Mouse (Mus musculus): Measurements from ENCODE around the gene Lrrc3c. TPM values are rescaled to one million over a fixed set of nuclear protein-coding genes. Genes with fewer than 3 reads are reported as not detected.
A peak's percentile ranks its signal among the peaks of the same experiment; 100 is the strongest.

Gene Lrrc3c
- total RNA-seq (2021), result not detected
- long read RNA-seq, experiment 1, result 0 reads
- long read RNA-seq, experiment 2, result 0 reads

DNA sequence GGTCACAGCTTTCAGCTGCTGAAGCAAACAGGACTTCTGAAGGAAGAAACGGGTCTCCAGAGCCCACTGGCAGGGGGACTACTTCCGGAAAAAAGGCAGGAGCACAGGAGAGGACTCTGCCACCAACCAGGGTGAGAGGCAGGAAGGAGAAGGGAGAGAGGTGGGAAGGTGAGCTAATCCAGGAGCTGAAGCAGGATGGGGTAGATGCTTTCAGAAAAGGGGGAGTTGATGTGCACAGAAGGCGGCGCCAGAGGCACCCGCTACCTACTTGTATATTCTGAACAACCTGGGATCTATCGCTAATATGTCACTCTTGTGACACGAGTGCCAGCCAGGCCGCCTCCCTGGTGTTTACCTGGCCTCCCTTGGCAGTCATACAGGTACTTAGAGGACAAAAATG lies at the start of gene Lrrc3c:
Gene Lrrc3c (plus strand): TSS at position 301 of the 400 bp plus-strand sequence.
- no peak for DNase-seq
- intact Hi-C loops (cut with DNase I), result loop anchor here (5.0 kb wide), 1 partner anchor 141 kb away; no protein-coding TSS in a partner anchor

DNA sequence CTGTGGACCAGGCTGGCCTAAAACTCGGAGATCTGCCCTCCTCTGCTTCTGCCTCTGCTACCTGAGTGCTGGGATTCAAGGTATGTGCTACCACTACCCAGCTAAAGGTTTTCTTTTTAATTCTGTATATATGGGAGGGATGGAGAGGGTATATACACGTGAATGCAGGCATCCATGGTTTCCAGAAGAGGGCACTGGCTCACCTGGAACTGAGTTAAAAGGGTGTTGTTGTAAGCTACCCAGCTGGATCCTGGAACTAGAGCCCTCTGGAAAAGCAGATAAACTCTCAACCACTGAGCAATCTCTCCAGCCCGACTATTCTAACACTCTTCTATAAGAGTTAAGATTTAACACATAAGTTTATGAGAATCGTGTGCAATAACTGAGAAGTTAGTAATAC lies 48.7 kb upstream of the Lrrc3c start:
- DNase-seq, result no peak
- intact Hi-C loops (cut with DNase I), result no loop called here

DNA sequence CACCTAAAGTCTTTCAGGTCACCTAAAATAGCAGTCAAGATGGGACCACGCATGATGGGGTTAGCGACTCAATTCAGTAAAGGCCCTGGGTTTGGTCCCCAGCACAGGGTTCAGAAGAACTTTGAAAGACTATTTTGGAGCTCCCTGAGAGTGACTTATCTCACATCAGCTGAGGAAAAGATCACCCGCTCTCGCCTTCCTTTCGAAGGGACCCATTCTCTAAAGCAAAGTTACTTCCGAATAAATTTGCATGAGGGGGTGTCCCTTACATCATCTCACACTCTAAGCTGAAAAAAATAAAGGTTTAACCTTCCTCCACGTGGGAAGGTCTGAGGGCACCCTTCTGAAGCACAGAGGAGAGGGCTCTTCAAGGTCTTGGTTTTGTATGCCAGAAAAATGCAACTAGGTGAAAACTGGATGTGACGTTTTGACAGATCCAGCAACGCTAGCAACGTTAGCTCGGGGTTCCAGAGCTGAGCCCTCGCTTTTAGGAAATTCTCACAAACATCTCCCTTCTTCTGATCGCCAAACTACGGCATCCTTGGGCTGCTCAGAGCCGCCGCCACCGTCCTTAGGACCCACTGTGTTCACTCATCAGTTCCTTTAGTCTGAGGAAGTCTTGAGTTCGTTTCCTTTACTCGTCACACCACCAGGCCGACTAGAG lies 47.6 kb upstream of the Lrrc3c start:
- DNase-seq, result no peak
- intact Hi-C loops (cut with DNase I), result no loop called here

DNA sequence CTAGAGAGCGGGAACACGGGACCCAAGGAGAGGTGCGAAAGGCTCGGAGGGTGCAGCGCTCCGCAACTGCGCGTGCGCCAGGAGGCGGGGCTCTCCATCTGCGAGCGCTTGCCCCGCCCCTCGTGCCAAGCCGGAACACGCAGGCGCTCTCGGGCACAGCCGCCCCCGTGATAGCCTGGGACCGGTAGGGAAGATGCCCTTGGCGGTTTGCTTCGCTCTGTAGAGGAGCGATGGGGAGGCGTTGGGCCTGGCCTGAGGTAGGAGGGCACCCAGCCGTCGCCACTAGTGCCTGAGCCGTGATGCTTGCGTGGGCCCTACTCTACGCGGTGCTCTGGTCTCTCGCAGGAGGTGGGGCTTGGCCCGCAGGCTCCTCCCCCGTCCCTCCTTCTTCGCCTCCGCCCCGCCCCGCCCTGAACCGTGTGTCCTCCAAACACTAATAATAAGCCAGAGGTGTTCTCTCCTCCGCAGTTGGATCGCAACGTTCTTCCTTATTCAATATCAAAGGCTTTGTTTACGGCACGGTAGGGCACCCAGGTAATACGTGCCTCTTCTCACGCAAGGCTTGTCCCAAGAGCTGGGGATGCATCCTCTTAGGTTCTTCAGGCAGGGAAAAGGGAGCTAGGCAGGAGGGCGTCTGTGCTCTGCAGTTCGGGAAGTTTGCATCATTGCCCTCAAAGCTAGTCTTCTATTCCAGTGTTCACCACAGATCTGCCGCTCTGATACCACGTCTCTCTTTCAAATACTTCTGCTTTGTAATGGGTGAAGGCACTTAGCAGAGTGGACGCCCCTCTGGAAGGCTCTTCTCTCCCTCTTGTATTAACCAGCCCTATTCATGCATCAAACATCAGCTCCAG lies 46.9 kb upstream of the Lrrc3c start, which contains the start of gene Zpbp2:
Gene Zpbp2 (plus strand): TSS at position 123 of the 854 bp plus-strand sequence.
- peak; percentile 90 to 91 for DNase-seq
- intact Hi-C loops (cut with DNase I), result no loop called here

DNA sequence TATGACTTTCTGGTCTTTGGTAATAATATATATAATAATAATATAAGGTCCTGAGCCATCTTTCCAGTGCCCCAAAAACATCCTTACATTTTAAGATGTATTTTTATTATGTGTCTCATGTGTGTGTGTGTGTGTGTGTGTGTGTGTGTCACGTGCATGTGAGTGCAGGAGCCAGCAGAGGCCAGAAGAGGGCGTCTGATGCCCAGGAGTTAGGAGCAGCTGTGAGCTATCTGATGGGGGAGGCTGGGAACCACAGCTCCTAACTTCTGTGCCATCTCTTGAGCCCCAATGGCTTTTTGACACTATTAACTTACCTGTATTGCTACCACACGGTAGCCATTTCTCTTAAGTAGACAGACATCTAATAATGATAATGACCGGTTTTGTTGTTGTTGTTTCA lies 44.1 kb upstream of the Lrrc3c start:
- DNase-seq, result no peak
- intact Hi-C loops (cut with DNase I), result no loop called here

DNA sequence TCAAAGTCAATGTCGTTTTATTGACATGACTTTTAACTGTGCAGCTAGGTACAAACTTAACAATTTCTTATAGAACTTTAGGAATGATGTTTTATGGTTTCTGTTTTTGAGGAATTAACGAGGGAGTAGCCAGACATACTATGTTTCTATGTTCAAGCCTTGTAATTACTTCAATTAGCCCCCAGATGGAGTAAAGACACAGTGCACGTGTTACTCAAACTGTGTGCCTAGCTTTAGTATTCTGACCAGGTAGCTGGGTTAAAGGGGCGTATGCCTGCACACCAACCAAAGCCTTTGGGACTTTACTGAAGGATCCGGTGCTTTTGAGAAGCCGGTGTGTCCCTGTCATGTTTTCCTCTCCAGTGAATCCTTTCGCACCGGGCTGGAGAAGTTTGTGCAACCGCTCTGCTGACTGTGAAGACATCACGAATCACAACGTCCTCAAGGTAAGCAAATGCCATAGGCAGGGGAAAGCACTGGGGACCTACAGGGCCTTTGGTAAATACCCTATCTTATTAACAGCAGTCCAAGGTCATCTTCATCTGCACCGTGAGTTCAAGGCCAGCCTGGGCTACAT lies 42.9 kb upstream of the Lrrc3c start:
- intact Hi-C loops (cut with DNase I), result loop anchor here (1.0 kb wide), 1 partner anchor 41 kb away; no protein-coding TSS in a partner anchor
- DNase-seq, result no peak

DNA sequence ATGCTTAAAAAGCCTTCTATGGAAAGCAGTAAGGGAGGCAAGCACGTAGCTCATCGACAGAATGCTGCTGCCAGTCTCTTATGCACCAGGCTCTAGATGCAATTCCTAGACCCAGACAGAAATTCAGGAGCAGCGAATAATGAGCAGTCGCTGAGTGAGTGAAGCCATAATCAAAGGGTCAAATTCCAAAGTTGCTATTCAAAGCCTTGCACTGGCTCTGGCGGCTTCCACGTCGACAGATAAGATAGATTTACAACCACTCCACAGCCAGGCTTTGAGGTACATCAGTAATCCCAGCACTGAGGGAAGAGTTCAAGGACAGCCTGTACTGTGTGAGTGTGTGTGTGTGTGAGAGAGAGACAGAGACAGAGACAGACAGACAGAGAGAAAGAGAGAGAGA lies 37.1 kb upstream of the Lrrc3c start:
- intact Hi-C loops (cut with DNase I), result no loop called here
- DNase-seq, result no peak

DNA sequence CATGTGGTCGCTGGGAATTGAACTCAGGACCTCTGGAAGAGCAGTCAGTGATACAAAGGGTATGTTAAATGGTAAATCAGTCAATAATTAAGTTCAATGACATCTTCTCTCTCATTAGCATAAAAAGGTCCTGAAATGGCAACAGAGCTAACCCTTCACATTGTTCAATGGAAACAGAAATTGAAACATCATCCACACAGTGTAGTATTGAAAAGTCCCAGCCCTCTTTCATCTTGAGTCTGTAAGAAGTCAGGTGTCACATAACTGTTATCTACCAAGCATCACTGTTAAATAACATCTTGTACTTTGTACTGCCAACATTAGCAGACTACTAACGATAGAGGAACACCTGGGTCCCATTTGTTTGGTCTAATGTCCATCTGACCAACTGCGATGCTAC lies 35.1 kb upstream of the Lrrc3c start:
- no peak for DNase-seq
- intact Hi-C loops (cut with DNase I), result no loop called here

DNA sequence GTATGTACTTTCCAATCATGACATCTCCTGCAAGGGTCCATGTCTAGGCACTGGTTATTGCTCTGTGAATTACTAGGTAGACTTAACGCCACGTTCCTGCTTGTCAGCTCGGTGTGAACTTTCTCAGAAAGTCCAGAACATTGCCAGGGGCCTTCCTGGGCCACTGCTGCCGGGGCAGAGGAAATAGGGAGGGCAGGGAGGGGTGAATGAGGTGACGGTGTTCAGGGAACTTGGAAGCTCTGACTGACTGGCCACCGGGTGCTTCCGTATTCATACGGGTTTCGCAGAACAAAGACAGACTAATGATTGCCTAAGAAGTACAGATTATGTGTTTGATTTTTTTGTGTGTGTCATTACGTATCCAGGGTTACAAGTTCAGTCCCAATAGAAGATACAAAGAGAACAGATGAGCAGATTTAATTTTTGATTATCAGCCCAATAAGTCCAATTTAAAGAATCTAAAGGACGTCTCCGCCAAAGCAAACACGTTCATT lies 34.1 kb upstream of the Lrrc3c start:
- DNase-seq, result no peak
- intact Hi-C loops (cut with DNase I), result no loop called here

DNA sequence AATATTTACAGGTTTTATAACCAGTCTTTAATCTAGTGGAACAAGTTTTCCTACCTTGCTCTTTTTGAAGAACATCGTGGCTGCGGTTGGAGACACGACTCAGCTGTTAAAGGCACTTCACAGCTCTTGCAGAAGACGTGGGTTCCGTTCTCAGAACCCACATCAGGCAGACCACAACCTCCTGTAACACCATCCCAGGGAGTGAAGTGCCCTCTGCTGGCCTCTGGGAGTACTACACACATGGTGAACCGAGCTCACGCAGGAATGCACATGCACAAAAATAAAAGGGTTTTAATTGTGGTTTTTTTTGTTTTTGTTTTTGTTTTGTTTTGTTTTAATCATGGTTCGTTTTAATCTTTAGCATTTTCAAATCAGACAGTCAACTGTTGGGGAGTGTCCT lies 29.8 kb upstream of the Lrrc3c start:
- intact Hi-C loops (cut with DNase I), result no loop called here
- no peak for DNase-seq

DNA sequence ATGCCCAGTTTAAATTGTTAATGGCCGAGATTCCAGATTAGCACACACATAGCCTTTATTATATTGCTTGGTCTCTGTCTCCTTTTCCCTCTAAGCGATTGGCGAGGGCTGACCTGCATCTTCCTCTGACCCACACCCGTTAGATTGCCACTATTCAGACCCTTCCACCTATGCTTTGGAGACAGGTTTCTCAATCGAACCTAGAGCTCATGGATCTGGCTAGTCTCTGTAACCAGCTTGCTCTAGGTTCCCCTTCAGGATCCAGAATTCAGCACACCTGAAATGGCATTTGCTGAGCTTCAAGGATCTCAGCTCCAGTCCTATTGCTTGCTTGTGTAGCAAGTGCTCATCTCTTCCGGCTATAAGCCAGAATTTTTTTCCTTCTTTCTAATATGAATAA lies 28.6 kb upstream of the Lrrc3c start:
- intact Hi-C loops (cut with DNase I), result no loop called here
- no peak for DNase-seq

DNA sequence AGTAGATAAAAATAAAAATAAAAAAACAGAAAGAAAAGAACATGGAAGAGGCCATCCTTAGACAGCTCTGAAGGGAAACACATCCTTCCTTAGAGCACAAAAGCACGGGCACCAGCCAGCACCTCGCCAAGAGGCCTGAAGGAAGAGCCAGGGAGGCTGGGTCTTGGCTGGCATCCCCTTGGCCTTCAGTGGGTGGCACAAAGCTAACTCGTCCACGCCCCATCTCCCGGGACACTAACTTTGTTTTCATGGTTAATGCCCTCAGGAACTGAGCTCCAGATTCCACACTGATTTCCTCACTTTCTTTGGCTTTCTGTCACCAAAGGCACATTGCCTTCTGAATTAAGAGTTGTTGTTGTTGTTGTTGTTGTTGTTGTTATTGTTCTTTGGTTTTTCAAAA lies 20.3 kb upstream of the Lrrc3c start:
- intact Hi-C loops (cut with DNase I), result no loop called here
- DNase-seq, result no peak

DNA sequence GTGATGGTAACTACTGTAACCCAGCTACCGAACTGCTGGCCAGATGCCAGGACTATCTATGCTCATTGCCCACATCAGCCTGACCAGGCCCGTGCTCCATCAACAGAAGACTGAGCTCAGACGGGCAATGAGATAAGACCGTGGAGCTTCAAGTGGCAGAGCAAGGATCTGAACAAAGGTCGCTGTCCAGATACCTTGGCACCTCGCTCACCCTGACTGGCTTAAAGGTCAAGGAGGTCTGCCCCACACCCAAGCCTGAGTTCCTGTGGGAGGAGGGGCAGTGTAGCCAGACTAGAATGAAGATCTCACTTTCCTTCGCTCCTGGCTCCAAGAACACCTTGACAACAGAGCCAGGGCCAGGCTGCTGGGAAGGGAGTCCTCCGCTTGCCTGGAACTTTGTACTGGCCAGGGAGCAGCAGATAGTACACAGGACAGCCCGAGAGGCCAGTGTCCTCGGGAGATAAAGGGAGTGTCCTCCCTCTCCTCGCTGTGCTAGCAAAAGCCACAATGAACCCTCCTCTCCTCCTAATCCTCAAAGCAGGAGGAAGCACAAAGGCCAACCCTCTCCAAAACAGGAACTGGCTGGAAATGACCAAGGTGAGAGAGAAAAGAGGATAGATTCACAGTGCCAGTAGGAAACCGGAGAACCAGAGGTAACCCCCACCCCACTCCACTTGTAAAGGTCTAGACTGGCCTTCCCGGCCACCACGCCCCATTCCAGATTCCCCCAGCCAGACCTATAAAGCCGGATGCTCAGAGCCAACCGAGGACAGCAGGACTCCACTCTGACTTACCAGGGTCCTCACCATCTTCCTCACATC lies 17.6 kb upstream of the Lrrc3c start:
- intact Hi-C loops (cut with DNase I), result no loop called here
- DNase-seq, result no peak

DNA sequence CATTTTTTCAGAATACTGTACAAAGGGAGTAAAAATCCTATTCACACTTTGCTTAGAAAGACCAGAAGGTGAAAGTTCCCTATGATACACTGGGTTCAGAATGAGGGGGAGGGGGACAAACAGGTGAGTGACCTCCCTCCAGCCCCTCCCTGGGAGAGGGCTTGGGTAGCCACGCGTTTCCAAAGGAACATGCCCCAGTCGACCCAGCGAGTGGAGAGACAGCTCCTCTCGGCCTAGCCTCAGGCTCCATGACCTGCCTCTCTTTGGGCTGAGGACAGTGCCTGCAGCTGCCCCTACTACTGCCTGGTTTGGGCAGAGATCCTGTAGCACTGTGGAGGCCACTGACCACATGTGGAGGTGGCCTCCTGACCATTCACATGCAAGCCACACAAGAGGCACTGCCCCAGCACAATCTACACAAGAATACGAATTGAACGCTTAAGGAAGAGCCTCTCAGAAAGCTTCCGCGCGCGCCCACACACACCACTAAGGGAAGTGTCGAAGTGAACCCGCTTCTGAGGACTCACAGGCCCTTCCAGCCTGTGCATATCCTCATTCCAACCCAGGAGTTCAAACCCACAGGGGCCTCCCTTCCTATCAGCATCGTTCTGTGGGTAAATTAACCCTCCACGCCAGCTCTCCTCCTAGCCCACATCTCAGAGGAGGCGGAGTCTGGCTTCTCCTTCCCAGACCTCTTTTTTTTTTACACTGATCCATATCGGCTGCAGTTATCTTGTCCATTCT lies 16.6 kb upstream of the Lrrc3c start:
- no peak for DNase-seq
- intact Hi-C loops (cut with DNase I), result no loop called here

DNA sequence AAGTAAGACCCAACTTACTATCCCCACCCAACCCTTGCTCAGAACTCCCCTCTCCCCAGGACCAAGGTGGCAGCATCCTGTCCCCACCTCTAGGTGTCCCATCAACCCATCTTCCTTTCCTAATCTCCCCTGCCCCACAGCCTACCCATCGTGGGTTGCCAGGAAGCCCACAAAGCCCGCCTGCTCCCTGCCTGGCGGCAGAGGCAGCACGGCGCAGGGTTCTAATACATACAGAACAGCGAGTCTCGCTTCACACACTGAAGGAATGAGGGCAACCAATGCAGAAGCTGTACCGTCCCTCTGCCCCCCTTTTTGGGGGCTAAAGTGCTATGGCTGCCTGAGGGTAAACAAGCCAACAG lies 16.1 kb upstream of the Lrrc3c start:
- DNase-seq, result no peak
- intact Hi-C loops (cut with DNase I), result no loop called here

DNA sequence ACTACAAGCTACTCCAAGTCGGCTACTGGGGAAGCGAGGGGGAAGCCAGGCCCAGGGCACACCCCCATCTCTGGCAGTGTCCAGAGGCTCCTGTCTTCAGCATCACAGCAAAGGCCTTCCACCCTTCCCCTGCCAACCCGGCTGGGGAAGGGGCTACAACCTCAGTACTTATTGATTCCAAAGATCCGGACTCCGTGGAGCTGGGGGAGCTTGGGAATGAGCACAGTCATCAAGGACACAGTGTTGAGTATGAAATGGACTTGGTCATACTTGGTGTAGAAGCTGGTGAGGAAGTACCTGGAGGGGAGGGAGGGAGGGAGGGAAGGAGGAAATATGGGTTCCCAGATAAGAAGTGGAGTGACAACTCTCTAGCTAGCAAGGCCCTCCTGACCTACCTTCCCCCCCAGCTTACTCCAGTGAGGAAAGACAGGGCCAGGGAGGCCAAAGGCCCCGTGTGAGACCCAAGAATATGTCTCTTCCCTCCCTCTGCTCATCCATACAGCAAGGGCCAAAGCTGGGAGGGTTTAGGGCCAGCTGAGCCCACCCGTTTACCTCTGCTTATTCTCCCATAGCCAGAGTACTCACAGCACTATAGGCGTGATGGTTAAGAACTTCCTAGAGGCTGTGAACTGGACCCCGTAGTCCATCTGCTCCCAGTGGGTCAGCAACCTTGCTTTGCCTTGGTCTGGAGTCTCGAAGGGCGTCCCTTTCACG lies 15.4 kb upstream of the Lrrc3c start:
- intact Hi-C loops (cut with DNase I), result no loop called here
- DNase-seq, result no peak

DNA sequence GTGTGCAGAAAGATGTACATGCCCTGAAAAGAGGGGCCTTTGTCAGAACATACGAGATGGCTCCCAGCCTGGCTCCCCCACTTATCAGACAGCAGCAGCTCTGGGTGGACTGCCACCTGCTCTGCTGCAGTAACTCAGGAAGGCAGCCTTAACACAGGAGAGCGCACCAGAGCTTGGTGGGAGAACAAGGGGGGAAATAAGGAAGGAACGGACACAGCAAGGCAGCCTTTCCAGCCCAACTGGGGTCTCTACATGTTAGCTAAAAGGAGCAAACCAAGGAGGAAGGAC lies 14.9 kb upstream of the Lrrc3c start:
- intact Hi-C loops (cut with DNase I), result no loop called here
- no peak for DNase-seq

DNA sequence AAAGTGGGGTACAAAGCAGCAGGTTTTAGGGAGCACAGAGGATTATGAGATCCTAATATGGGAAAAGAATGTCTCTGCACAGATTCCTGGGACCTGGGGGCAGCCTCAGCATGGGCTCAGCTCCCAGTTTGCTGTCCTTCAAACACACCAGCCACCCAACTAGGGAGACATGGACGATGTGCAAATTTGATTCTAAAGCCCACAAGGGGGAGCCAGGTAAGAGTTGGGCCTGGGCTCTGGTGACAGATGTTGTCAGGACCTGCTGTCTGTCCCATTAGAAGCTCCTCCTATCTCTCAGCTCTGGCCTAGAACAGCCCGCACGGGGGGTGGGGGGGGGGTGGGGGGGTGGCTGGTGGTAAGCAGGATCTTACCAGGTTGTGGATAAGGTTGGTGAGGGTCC lies 14.5 kb upstream of the Lrrc3c start:
- no peak for DNase-seq

DNA sequence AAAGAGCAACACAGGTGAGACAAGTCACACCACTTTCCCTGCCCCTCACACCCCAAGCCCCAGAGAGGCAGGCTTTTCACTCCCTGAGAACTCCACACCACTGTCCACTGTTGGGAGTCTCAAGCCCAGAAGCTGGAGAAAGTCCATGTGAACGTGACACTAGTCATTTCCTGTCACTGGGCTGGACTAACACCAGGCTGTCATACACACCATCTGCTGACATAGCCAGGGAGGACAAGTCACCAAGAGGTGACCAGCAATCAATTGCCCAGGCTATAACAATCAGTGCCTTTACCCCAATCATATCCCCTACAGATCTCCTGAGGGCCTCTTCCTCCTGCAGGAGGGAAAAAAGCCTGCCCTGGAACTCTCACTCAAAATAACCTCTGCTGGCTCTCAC lies 13.9 kb upstream of the Lrrc3c start:
- DNase-seq, result no peak
- intact Hi-C loops (cut with DNase I), result no loop called here

More for the DNA sequence above, 14.5 kb upstream of the Lrrc3c start:
- intact Hi-C loops (cut with DNase I), result no loop called here

All from heart, postnatal 14 days (tissue).